Mouse (Mus musculus) layer of hippocampus, postnatal 10 days (tissue): ENCODE data around the gene Spi1. TPM values are rescaled to one million over a fixed set of nuclear protein-coding genes. Genes with fewer than 3 reads are reported as not detected.

Experiments used
- DNase-seq, 2 experiments: peaks; one replicate each; pipeline ENCODE4 v3.0.0; 2021; ENCODE audit warnings: low spot score in 2 of 2
- total RNA-seq, 2 experiments: library from RNA; stranded (reverse); gene quantifications; 2 replicates each; pipeline ENCODE4 v1.2.3; 2021

Gene Spi1
- total RNA-seq, 2 experiments from 2014 or later = 4.5 to 6.0 TPM

- no peak for DNase-seq
Measured at GRCm38 (mm10) chr2:91121011-91121410, 38.8 kb downstream of the Spi1 start.

GRCm38 (mm10) chr2:91121497-91121896, 39.3 kb downstream of the Spi1 start:
- no peak for DNase-seq

- DNase-seq = no peak
Measured at GRCm38 (mm10) chr2:91123521-91123920, 41.3 kb downstream of the Spi1 start.

- no peak for DNase-seq
Measured at GRCm38 (mm10) chr2:91125101-91125500, 42.9 kb downstream of the Spi1 start.

GRCm38 (mm10) chr2:91128761-91129160, 46.6 kb downstream of the Spi1 start:
- no peak for DNase-seq

- DNase-seq = no peak
Measured at GRCm38 (mm10) chr2:91130126-91130525, 47.9 kb downstream of the Spi1 start.

GRCm38 (mm10) chr2:91131251-91131650, 49.1 kb downstream of the Spi1 start:
- no peak for DNase-seq

- DNase-seq = no peak
Measured at GRCm38 (mm10) chr2:91132035-91132434, 49.8 kb downstream of the Spi1 start.

- no peak for DNase-seq
Measured at GRCm38 (mm10) chr2:91136513-91137412, 54.6 kb downstream of the Spi1 start.

GRCm38 (mm10) chr2:91137481-91137880, 55.3 kb downstream of the Spi1 start:
- no peak for DNase-seq

- no peak for DNase-seq
Measured at GRCm38 (mm10) chr2:91139311-91139710, 57.1 kb downstream of the Spi1 start.

GRCm38 (mm10) chr2:91139764-91140163, 57.6 kb downstream of the Spi1 start:
- no peak for DNase-seq

GRCm38 (mm10) chr2:91142920-91143319, 60.7 kb downstream of the Spi1 start:
- no peak for DNase-seq

- DNase-seq = no peak
Measured at GRCm38 (mm10) chr2:91143401-91143800, 61.2 kb downstream of the Spi1 start.

- no peak for DNase-seq
Measured at GRCm38 (mm10) chr2:91148101-91148500, 65.9 kb downstream of the Spi1 start.

- DNase-seq = no peak
Measured at GRCm38 (mm10) chr2:91151331-91151730, 69.1 kb downstream of the Spi1 start.

- no peak for DNase-seq
Measured at GRCm38 (mm10) chr2:91152885-91153377, 70.7 kb downstream of the Spi1 start.

GRCm38 (mm10) chr2:91154091-91154490, 71.9 kb downstream of the Spi1 start:
- DNase-seq = no peak

- DNase-seq = no peak
Measured at GRCm38 (mm10) chr2:91157002-91157752, 75.0 kb downstream of the Spi1 start.

GRCm38 (mm10) chr2:91160591-91160990, 78.4 kb downstream of the Spi1 start:
- no peak for DNase-seq

- DNase-seq = no peak
Measured at GRCm38 (mm10) chr2:91162952-91163351, 80.8 kb downstream of the Spi1 start.

- DNase-seq = no peak
Measured at GRCm38 (mm10) chr2:91163532-91163931, 81.3 kb downstream of the Spi1 start.
